Mouse (Mus musculus): Measurements from ENCODE around the gene Prpf8. TPM values are rescaled to one million over a fixed set of nuclear protein-coding genes. Genes with fewer than 3 reads are reported as not detected.

Gene Prpf8
- polyA plus RNA-seq, 1 experiment: 90.2 TPM

DNA sequence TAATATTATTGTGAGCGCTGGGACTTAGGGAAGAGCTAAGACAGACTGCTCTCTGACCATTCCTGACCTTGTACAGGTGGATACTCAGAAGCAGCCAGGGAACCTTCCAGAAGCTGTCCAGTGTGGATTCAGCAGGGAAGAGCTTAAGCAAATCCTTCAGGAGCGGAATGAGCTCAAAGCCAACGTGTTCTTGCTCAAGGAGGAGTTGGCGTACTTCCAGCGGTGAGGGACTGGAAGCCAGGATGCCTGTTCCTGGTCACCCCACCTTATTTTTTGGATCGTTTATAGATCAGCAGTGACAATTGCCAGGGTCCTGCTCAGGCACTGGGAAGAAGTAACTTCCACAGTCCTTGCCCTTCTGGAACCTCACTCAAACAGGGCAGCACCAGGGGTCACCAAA, 24.6 kb downstream of the Prpf8 start:
- no peak overlapping the region for H3K4me3 ChIP-seq (replicated peaks; ENCODE audit: extremely low read depth, low read depth, low read length)
- DNase-seq: peak; percentile 66
- no peak for TF ChIP-seq POLR2A (IDR thresholded peaks at IDR 0.05; ENCODE audit: borderline replicate concordance, extremely low read depth, low read depth, low read length)
- TF ChIP-seq CTCF (IDR thresholded peaks at IDR 0.05; ENCODE audit: insufficient read depth, low read length): no peak
- 56% methylated on average over 6 of the region's 6 CpGs for WGBS
- H3K4me1 ChIP-seq (ENCODE audit: control insufficient read depth, insufficient read depth, low read length): peaks cover 8% of the 10 kb centered on the region

DNA sequence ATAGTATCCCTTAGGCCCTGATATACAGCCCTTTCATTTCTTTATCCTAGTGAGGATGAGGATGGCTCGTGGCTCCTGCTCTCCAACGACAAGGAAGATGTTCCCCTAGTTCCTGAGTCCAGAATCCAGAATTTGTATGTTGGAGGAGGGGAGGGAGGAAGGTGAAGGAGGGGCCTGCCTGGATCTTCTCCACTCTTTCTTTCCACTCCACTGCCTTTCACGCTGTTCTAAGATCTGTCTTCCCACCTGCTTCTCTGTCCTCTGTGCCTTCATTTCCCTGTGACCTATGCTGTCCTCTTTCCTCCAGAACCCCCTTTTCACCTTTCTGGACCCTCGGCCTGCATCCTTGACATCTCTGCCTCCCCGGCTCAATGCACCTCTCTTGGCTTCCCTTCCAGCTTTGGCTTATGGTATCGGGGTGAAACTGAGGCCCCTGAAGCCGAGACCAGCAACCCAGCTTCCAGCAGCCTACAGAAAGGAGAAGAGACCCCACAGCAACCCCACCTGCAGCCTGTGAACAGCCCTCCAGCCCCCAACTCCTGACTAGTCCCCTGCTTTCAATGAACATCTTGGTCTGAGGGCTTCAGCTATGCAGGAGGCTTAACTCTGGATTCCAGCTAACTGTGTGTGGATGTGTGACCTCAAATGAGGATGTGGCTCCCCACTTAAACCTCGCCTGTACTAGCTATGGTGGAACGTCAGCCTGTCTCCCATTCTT, 25.8 kb downstream of the Prpf8 start:
- H3K4me1 ChIP-seq (ENCODE audit: control insufficient read depth, insufficient read depth, low read length): peaks cover 8% of the 10 kb centered on the region
- H3K4me3 ChIP-seq (replicated peaks; ENCODE audit: extremely low read depth, low read depth, low read length): no peak overlapping the region
- TF ChIP-seq CTCF (IDR thresholded peaks at IDR 0.05; ENCODE audit: insufficient read depth, low read length) (no peak), POLR2A (IDR thresholded peaks at IDR 0.05; ENCODE audit: borderline replicate concordance, extremely low read depth, low read depth, low read length) (no peak)
- 79% methylated on average over 9 of the region's 9 CpGs for WGBS
- no peak for DNase-seq

DNA sequence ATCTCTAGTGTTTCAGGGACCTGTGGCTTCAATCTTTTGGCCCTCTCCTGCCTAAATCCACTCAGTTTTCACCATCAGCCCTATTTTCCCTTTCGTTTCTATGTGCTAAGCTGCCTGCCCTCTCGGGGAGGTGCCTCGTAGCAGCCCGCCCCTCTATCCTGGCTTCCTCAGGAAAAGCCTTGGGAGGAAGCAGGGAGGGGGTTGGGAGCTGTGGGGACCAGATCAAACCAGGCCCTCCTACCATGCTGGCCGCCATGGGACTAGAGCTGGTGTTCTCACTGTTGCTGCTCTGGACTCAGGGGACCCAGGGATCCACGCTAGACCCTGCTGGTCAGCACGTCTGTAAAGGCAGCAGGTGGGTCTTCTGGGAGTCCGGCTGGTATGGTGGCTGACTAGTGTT, 26.7 kb downstream of the Prpf8 start, which contains the start of gene Scarf1:
Gene Scarf1, plus strand, starts transcription at position 205 of the 400 bp plus-strand sequence.
- DNase-seq: no peak
- no peak for TF ChIP-seq CTCF (IDR thresholded peaks at IDR 0.05; ENCODE audit: insufficient read depth, low read length)
- TF ChIP-seq POLR2A (IDR thresholded peaks at IDR 0.05; ENCODE audit: borderline replicate concordance, extremely low read depth, low read depth, low read length): peak; percentile 75; the same call in 1 of the 2 replicates
- peaks cover 8% of the 10 kb centered on the region for H3K4me1 ChIP-seq (ENCODE audit: control insufficient read depth, insufficient read depth, low read length)
- peak within 1 kb of the TSS; percentile 81 for H3K4me3 ChIP-seq (replicated peaks; ENCODE audit: extremely low read depth, low read depth, low read length)
- 40% methylated on average over 8 of the region's 8 CpGs for WGBS

DNA sequence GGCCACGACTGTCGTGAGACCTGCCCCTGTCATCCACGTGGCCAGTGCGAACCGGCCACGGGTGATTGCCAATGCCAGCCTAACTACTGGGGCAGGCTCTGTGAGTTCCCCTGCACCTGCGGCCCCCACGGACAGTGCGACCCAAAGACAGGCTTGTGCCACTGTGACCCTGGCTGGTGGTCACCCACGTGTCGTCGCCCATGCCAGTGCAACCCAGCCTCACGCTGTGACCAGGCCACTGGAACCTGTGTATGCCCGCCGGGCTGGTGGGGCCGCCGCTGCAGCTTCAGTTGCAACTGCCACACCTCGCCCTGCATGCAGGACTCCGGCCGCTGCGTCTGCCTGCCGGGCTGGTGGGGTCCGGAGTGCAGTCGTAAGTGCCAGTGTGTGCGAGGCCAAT, 28.6 kb downstream of the Prpf8 start:
- TF ChIP-seq POLR2A (IDR thresholded peaks at IDR 0.05; ENCODE audit: borderline replicate concordance, extremely low read depth, low read depth, low read length): no peak
- no peak for TF ChIP-seq CTCF (IDR thresholded peaks at IDR 0.05; ENCODE audit: insufficient read depth, low read length)
- no peak for DNase-seq
- Histone ChIP-seq H3K4me3 (replicated peaks; ENCODE audit: extremely low read depth, low read depth, low read length) (no peak overlapping the region), H3K4me1 (ENCODE audit: control insufficient read depth, insufficient read depth, low read length) (peaks cover 5% of the 10 kb centered on the region)
- WGBS: 92% methylated on average over 25 of the region's 25 CpGs

DNA sequence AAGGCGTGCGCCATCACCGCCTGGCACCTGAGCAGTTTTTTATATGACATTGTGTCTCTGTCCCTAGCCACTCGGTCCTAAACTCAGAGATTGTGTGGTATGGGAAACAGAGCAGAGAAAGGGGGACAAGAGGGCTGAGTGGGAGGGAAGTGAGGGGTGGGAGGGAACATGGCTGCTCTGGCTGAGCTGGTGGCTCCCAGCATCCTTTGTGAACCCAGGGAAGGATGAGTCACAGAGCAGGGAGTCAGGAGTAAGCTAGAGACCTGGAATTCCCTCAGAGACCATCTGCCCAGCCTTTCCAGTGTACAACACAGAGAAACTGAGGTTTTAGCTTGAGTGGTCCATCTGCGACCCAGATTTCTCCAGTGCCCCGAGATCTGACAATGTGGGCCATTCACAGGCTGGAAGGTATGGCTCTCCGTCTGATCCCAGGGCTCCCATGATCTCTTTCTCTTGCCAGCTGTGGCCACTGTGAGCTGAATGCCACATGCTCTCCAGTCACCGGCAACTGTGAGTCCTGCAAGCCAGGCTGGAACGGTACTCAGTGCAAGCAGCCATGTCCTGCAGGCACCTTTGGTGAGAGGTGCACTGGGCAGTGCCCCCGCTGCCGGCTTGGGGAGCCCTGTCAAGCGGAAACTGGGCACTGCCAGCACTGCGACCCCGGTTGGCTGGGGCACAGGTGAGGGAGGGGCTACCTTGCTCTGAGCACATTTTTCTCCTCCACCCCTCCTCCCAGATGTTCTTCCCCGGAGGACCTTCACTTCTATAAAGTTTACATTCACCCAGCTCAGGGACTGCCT, 33.4 kb downstream of the Prpf8 start:
- 74% methylated on average over 15 of the region's 15 CpGs for WGBS
- Histone ChIP-seq H3K4me3 (replicated peaks; ENCODE audit: extremely low read depth, low read depth, low read length) (no peak overlapping the region), H3K4me1 (ENCODE audit: control insufficient read depth, insufficient read depth, low read length) (no peaks in the 10 kb centered on the region)
- TF ChIP-seq CTCF (IDR thresholded peaks at IDR 0.05; ENCODE audit: insufficient read depth, low read length) (no peak), POLR2A (IDR thresholded peaks at IDR 0.05; ENCODE audit: borderline replicate concordance, extremely low read depth, low read depth, low read length) (no peak)
- no peak for DNase-seq

DNA sequence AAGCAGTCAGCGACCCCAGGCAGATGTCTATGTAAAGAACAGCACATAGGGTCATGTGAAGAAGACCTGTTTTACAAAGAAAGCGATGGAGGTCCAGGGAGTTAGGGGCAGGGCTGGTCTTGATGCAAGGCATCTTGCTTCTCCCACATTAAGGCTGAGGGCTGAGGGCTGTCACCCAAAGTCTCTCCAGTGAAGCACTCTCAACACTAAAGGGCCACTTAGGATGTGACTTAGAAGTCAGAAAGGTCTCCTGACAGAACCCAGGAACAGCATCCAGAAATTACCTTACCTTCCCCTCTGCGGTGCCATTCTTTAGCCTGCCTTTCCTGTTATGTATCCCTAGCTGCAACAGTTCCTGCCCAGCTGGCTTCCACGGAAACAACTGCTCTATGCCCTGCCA, 35.0 kb downstream of the Prpf8 start:
- Histone ChIP-seq H3K4me1 (ENCODE audit: control insufficient read depth, insufficient read depth, low read length) (no peaks in the 10 kb centered on the region), H3K4me3 (replicated peaks; ENCODE audit: extremely low read depth, low read depth, low read length) (no peak overlapping the region)
- TF ChIP-seq POLR2A (IDR thresholded peaks at IDR 0.05; ENCODE audit: borderline replicate concordance, extremely low read depth, low read depth, low read length) (no peak), CTCF (IDR thresholded peaks at IDR 0.05; ENCODE audit: insufficient read depth, low read length) (no peak)
- no peak for DNase-seq
- WGBS: 56% methylated on average over 4 of the region's 4 CpGs

DNA sequence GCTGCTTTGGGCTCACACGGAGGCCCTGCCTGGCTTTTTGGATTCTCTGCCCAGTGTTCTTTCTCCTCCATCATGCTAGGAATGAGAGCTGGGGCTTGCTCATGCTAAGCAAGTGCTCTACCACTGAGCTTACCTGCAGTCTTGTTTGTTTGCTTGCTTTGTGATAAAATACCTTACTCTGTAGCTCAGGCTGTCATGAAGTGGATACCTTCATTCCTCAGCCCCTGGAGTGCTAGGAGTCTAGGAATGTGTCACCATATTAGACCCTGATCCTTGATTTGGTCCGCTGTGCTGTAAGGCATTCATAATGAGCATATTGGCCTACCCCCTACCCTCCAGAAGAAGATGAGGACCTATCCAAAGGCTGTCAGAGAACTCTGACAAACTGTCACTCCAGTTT, 36.2 kb downstream of the Prpf8 start:
- no peak for DNase-seq
- Histone ChIP-seq H3K4me3 (replicated peaks; ENCODE audit: extremely low read depth, low read depth, low read length) (no peak overlapping the region), H3K4me1 (ENCODE audit: control insufficient read depth, insufficient read depth, low read length) (no peaks in the 10 kb centered on the region)
- WGBS: 81% methylated on average over 2 of the region's 2 CpGs
- TF ChIP-seq POLR2A (IDR thresholded peaks at IDR 0.05; ENCODE audit: borderline replicate concordance, extremely low read depth, low read depth, low read length) (no peak), CTCF (IDR thresholded peaks at IDR 0.05; ENCODE audit: insufficient read depth, low read length) (no peak)

DNA sequence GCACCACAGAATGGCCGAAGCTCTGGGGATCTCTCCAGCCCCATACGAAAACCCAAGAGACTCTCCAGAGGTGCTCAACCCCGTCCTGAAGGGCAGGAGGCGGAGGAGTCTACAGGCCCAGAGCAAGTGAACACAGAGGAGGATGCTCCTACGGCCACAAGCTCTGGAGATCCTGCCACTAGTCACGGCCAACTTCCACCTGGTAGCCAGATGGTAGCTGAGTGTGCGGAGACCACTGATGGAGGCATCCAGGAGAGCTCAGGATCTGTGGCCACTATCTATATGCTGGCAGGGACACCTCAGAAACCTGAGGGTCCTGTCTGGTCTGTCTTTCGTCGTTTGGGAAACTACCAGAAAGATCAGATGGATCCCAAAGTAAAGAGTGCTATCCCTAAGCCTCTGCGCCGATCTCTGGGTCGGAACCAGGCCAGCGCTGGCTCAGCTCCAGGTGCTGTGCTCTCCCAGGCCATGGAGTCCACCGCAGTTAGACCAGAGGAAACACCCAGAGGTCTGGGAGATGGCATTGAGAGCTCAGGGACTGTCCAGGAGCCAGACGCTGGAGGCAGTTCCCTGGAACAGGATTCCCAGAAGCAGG, 39.0 kb downstream of the Prpf8 start:
- Histone ChIP-seq H3K4me3 (replicated peaks; ENCODE audit: extremely low read depth, low read depth, low read length) (no peak overlapping the region), H3K4me1 (ENCODE audit: control insufficient read depth, insufficient read depth, low read length) (peaks cover 2% of the 10 kb centered on the region; the same call in 1 of the 2 replicates)
- no peak for DNase-seq
- TF ChIP-seq POLR2A (IDR thresholded peaks at IDR 0.05; ENCODE audit: borderline replicate concordance, extremely low read depth, low read depth, low read length) (no peak), CTCF (IDR thresholded peaks at IDR 0.05; ENCODE audit: insufficient read depth, low read length) (no peak)
- WGBS: 85% methylated on average over 15 of the region's 15 CpGs

DNA sequence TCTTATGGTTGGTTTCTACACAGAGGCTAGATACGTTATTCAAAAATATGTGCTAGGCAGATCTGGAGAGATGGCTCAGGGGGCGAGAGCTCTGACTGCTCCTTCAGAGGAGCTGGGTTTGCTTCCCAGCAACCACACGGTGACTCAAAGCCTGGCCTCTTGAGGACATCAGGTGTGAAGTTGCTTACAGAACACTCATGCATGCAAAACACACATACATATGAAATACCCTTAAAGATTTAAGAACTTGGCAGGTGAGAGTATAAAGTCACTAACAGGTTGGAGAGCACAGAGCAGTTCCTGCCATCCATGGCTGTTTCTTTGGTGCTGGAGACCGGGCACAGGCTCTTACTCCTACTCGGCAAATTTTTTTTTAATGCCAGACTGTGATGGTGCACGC, 40.3 kb downstream of the Prpf8 start:
- H3K4me3 ChIP-seq (replicated peaks; ENCODE audit: extremely low read depth, low read depth, low read length): no peak overlapping the region
- H3K4me1 ChIP-seq (ENCODE audit: control insufficient read depth, insufficient read depth, low read length): peaks cover 3% of the 10 kb centered on the region; the same call in 1 of the 2 replicates
- DNase-seq: no peak
- WGBS: 76% methylated on average over 6 of the region's 6 CpGs
- TF ChIP-seq POLR2A (IDR thresholded peaks at IDR 0.05; ENCODE audit: borderline replicate concordance, extremely low read depth, low read depth, low read length) (no peak), CTCF (IDR thresholded peaks at IDR 0.05; ENCODE audit: insufficient read depth, low read length) (no peak)
